Mouse (Mus musculus) G1E (cell line): ENCODE measurements at regions not wholly inside any gene's neighbourhood (a gene's known extent, or its start where the extent isn't known, plus 50 kb on each side); places are given as distances from the start of the nearest gene placed in this dataset.

Experiments used
- CTCF ChIP-seq: IDR thresholded peaks from 2 replicates; pipeline ENCODE4 v1.5.1; 2012; ENCODE audit warnings: low read depth, low read length, inconsistent platforms, mixed read lengths
- GATA1 ChIP-seq: IDR thresholded peaks from 2 replicates; pipeline ENCODE4 v1.6.1; 2012; ENCODE audit warnings: borderline replicate concordance, low read length, inconsistent platforms, mixed read lengths
- GATA2 ChIP-seq: IDR thresholded peaks from 2 replicates; pipeline ENCODE4 v1.6.1; 2012; ENCODE audit warnings: low read depth, low read length, inconsistent platforms, borderline replicate concordance
- POLR2AphosphoS5 ChIP-seq: IDR thresholded peaks from 2 replicates; pipeline ENCODE4 v1.6.1; 2012; ENCODE audit warnings: low read depth, low read length, inconsistent platforms; ENCODE audit not compliant: insufficient replicate concordance
- TAL1 ChIP-seq: conservative IDR thresholded peaks from 2 replicates; pipeline ENCODE4 v1.6.1; 2012; ENCODE audit warnings: low read depth, low read length, inconsistent platforms, mixed read lengths

DNA sequence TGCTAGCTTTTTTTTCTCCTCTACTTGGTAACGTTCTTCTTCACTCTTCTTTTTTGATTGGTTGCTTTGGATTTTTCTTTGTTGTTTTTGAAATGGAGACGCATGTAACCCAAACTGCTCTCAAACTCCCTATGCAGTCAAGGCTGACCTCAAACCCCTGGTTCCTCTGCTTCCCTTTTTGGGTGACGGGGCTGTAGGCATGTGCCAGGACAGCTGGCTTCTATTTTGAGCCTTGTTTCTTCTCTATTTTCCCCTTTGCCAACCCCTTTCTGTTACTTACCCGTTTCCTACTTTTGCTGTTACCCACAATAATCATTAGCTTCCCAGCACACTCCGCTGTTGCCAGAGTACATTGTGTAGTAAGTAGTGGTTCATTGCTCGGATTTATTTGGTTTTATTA lies 132.0 kb downstream of the Psat1 start:
- TF ChIP-seq GATA2 (no peak), CTCF (no peak), TAL1 (no peak), GATA1 (no peak), POLR2AphosphoS5 (no peak)
